Mouse (Mus musculus) adrenal gland, postnatal 36 days (tissue): ENCODE data around the gene Eif1ax. TPM values are rescaled to one million over a fixed set of nuclear protein-coding genes. Genes with fewer than 3 reads are reported as not detected.
"Not testable (repeated sequence)": the region's sequence is repeated elsewhere in the genome, so short reads cannot be mapped to it uniquely, and the experiment has no call there.

Experiments
- DNase-seq, 2 experiments: peaks; one replicate each; pipeline ENCODE4 v3.0.0; 2021; ENCODE audit warnings: mixed read lengths in 1 of 2
- long read RNA-seq, 2 experiments: library from polyadenylated mRNA; stranded (forward); transcript quantifications; one replicate each; pipeline ENCODE4 v2.0.0; 2021; ENCODE audit warnings: borderline sequencing depth in 2 of 2
- total RNA-seq, 2 experiments: library from RNA; stranded (reverse); gene quantifications; 2 replicates each; pipeline ENCODE4 v1.2.3; 2021

Eif1ax gene
- 100 to 1,000 TPM; 102 to 113 TPM for total RNA-seq
- long read RNA-seq, experiment 1, full-length matches to known transcripts = 142 of 156 reads
- long read RNA-seq, experiment 1, partial matches to known transcripts = 10 of 156 reads
- long read RNA-seq, experiment 1, other reads (novel, unspliced or antisense) = 4 of 156 reads
- long read RNA-seq, experiment 2, full-length matches to known transcripts = 40 of 42 reads
- long read RNA-seq, experiment 2, partial matches to known transcripts = 0 of 42 reads
- long read RNA-seq, experiment 2, other reads (novel, unspliced or antisense) = 2 of 42 reads

DNA sequence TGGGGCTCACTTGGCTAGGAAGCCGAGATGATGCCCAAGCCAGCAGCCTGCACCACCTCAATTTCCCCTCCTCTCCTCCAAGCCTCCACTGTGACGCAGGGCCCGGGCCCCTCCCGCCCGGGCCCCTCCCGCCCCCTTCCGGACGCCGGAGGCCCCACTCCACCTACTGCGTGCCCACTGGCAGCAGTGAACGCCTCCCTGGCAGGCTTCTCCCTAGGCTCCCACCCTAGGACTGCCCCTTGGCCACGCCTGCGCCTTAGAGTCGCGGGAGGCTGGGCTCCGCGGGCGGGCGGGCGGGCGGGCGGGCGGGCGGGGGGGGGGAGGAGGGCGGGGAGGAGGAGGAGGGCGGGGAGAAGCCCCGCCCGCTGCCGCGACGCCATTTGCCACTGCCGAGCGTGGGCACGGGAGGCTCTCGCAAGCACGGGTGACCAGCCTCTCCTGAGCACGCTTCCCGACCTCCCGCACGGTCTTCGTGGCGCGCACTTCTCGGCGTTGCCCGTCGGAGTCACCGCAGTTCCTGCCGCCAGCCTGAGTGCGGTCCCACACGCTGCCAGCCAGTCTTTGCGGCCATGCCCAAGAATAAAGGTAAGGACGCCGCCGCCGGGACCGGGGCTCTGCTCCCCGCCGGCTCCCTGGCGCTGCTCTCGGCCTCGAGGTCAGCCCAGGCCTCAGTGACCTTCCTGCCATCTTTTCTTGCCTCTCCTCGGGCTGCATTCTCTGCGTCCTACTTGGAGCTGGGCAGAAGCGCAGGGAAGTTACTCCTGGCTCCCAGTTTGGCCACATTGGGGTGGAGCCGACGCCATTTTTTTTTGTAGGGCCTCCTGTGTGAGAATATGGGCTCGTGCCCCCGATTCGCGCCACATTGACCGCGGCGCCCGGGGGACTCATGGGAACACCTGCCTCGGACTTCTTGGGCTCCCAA, at the start of gene Eif1ax:
Eif1ax (plus strand) TSS at position 348 of the 922 bp plus-strand sequence.
- DNase-seq = peak; percentile 85 to 87

GRCm38 (mm10) chrX:159364506-159364905, 7.5 kb upstream of the Eif1ax start:
- peak; percentile 36 to 47 for DNase-seq

GRCm38 (mm10) chrX:159372753-159373144, 771 bp downstream of the Eif1ax start:
- no peak for DNase-seq

DNA sequence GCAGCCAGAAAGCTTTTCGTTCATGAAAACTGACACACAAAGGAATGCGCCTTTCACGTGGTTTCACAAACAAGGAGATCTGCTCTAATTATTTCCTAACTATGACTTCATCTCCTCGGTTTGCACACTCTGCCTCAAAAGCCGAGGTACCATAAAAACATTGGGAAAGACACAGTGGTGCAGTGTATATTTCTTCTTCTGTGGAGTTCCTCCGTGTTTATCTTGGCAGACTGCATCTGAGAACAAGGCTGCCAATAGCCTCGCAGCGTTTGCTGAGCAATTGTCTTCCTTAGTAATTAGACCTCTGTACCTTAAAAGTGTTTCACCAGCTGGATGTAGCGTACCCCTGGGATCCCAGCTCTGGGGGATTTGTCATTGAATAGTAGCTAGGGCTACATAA, 15.1 kb downstream of the Eif1ax start:
- DNase-seq = no peak

- no peak for DNase-seq
These were observed 17.0 kb downstream of the Eif1ax start for GRCm38 (mm10) chrX:159388953-159389352.

DNA sequence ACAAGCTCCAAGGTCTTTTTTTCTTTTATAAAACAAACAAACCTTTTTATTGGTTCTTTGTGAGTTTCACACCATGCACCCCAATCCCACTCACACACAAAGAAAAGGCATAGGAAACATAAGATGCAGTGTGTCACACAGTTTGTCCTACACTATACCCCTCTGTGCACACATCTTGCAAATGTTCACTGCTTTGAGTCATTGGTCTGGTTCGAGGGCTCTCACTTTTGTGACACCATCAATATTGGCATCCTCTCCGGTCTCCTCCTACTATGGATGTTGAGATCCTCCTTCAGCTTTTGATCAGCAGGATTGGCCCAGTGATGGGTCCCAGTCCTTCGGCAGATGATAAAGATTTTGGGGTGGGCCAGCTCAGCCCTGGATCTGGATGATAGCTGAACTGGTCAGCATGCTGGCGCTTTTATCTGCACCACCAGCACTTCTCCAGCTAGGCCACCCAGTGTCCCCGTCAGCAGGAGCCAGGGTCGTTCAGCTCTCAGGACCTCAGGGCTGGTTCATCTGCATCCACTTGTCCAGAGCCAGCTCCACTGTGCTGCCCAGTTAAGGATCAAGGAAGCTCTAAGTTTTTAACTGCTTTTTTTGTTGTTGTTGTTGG, 18.5 kb downstream of the Eif1ax start:
- no peak for DNase-seq

DNA sequence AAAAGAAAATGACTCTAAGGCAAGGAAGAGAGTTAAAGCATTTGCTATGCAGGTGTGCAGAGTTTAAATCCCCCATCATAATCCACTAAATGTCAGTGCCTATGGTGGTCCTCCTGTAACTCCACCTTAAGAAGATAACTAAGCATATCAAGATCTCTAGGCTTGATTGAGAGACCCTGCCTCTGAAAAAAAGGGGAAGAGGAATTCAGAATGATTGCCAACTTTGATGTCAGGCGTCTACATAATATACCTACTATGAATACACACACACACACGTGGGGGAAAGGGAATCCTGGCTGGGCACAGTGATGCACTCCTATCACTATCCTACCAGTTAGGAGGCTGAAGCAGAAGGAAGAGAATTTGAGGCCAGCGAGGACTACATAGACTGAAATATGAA, 19.3 kb downstream of the Eif1ax start:
- DNase-seq = no peak

- peak; percentile 8 to 35 for DNase-seq
These were observed 37.3 kb downstream of the Eif1ax start for GRCm38 (mm10) chrX:159409253-159409652.

DNA sequence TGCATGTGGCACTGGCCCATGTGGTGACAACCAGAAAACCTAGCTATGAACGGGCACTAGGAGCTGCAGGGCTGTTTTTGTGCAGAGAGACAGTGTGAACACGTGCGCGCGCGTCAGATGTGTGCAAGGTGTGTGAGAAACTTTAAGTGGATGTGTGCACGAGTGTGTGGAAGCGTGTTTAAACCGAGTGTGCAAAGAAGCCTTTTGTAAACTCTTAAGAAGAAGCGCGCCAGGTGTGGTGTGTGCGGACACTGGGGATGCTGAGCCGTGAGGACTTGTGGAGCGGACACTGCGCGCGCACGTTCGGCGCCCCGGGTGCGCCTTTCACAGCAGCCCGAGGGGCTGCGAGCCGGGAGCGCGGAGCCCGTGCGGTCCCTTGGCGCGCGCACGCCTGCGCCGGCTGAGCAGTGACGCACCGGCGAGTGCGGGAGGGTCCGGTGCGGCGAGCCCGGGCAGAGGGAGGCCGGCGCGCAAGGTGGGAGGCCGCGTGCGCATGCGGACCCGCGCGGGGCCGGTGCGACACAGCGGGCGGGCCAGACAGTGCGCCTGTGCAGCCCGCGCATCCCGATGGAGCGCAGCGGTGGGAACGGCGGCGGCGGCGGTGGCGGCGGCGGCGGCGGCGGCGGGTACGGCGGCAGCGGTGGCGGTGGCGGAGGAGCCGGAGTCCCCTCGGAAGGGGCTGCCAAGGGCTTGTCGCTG, 42.3 kb downstream of the Eif1ax start, which contains the start of gene Map7d2:
Map7d2 (plus strand) TSS at position 443 of the 699 bp plus-strand sequence.
- peak; percentile 18 to 22 for DNase-seq

DNA sequence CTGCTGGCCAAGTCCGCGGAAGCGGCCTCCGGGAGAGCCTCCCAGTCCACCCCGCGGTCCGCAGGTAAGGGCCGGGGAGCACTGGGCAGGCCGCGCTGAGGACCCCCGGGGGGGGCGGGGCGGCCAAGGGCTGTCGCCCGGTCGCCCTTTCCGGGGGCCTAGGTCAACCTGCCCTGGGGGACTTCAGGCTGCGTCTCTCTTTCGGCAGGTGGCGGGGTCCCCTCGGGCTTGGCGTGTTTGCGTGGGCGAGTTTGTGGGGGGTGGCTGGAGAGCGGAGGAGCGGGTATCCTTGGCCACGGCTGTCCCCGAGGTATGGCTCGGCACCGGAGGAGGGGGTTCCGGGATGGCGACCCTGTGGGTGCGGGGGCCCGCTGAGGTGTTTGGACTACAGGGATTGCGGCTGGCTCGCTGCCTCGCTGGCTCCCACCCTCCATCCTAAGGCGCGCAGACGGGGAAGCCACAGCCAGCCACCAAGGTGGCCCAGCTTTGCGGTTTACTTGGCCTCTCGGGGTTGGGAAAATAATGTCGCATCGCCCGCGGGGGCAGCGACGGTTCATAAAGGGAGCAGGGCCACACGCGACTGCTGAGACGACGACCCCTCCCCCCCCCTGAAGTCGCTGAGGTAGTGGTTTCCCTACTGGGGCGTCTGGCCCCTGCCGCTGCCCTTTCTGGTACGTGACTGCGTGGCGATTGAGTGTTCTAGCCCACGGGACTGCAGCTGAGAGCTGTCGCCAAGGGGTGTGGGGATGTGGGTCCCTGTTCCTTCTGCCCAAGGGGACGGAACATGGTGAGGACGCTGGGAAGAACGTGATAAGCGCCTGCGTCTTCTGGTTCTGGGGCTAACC, 43.1 kb downstream of the Eif1ax start:
- DNase-seq = peak in 1 of 2 experiments; percentile 6

- not testable (repeated sequence) for DNase-seq
These were observed 58.5 kb downstream of the Eif1ax start for GRCm38 (mm10) chrX:159430507-159430906.

Other genes with a start within 250 kb of the Eif1ax start
- 10 to 100 TPM; 52.7 to 64.2 TPM for gene Rps6ka3, start 161.9 kb upstream of the Eif1ax start, total RNA-seq
- gene Map7d2, start 42.4 kb downstream of the Eif1ax start, total RNA-seq = 1 to 10 TPM; 1.5 to 3.9 TPM
- gene Bclaf3, start 154.5 kb downstream of the Eif1ax start, total RNA-seq = 1 to 10 TPM; 9.3 to 9.9 TPM